In the genomic region with DNA sequence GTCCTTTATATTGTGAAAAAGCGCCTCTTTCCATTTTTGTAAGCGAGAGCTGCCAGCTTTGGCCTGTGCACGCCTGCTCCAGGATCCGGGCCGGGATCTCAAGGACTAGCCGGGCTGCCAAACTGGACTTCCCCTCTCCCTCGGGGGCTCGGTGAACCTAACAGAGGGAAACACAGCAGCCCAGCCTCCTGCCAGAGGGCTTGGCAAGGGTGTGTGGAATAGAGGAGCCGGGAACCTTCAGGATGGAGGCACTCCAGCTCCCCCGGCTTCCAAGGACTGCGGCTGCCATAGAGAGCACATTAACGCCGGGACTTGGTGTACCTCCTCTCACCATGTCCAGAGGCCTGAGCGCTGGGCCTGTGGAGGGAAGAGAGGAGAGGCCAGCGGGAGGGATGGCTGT, we compare ENCODE assay signal across 25 mouse cellular contexts. TPM values are rescaled to one million over a fixed set of nuclear protein-coding genes. Genes with fewer than 3 reads are reported as not detected.
DNase-seq lines count a peak whose midpoint lies in the region; ATAC-seq and TF ChIP-seq lines count a peak whose summit lies in the region.
"Had no signal": no experiment of that assay in that cellular context is flagged by ENCODE, and none has a peak within 500 bp of the region (broad histone marks: within the 10 kb centered on the region; RNA-seq: fewer than 3 reads in every experiment).

No protein-coding gene starts in this region.

- TF ChIP-seq EP300 in CH12.LX (IDR thresholded peaks at IDR 0.05; ENCODE audit: low read length): no peak

- no peak overlapping the region for H3K27ac ChIP-seq in heart, embryonic 12.5 days (ENCODE audit: poor library complexity, severe bottlenecking)
- H3K27ac ChIP-seq in CH12.LX (ENCODE audit: insufficient read depth, low read depth): peak overlapping the region; percentile 99; the same call in 1 of the 2 replicates
- H3K27ac ChIP-seq: heart, embryonic 13.5 days; hindbrain, embryonic 12.5 days; neural tube, embryonic 13.5 days; stomach, embryonic 15.5 days had no signal

- dilution Hi-C loops in CH12.LX (cut with MboI; ENCODE audit: extremely low pct_ligation_motif_present, extremely low pct_unique_long_range_greater_than_20kb, low sequenced_read_pairs): no loop called here

- H3K27me3 ChIP-seq in heart, embryonic 12.5 days (replicated peaks): no peaks in the 10 kb centered on the region
- no peaks in the 10 kb centered on the region for H3K27me3 ChIP-seq in CH12.LX (replicated peaks)
- H3K27me3 ChIP-seq: heart, embryonic 13.5 days; hindbrain, embryonic 12.5 days; neural tube, embryonic 13.5 days; stomach, embryonic 15.5 days had no signal

- no peak for TF ChIP-seq CTCF in CH12.LX (conservative IDR thresholded peaks at IDR 0.05 in 1 of 2, IDR thresholded peaks at IDR 0.05 in 1 of 2; ENCODE audit: low read depth in 2 of 2, low read length in 2 of 2)

- intact Hi-C loops in heart, postnatal 14 days (cut with DNase I): no loop called here

- H3K4me3 ChIP-seq in heart, embryonic 12.5 days: no peak overlapping the region
- H3K4me3 ChIP-seq in CH12.LX (replicated peaks in 1 of 3; ENCODE audit: low read depth in 2 of 3, low read length in 2 of 3, poor library complexity in 1 of 3): no peak overlapping the region
- H3K4me3 ChIP-seq: heart, embryonic 13.5 days; hindbrain, embryonic 12.5 days; neural tube, embryonic 13.5 days; stomach, embryonic 15.5 days had no signal

- TF ChIP-seq RAD21 in CH12.LX (IDR thresholded peaks at IDR 0.05; ENCODE audit: low read depth, low read length): no peak

- TF ChIP-seq POLR2A in CH12.LX (IDR thresholded peaks at IDR 0.05; ENCODE audit: low read depth, low read length): no peak

- H3K9me3 ChIP-seq in heart, embryonic 12.5 days (replicated peaks): no peaks in the 10 kb centered on the region
- H3K9me3 ChIP-seq in CH12.LX (replicated peaks; ENCODE audit: low read length): no peaks in the 10 kb centered on the region
- H3K9me3 ChIP-seq: heart, embryonic 13.5 days; hindbrain, embryonic 12.5 days; neural tube, embryonic 13.5 days; stomach, embryonic 15.5 days had no signal

- no peak overlapping the region for H3K9ac ChIP-seq in heart, embryonic 12.5 days
- H3K9ac ChIP-seq in CH12.LX (ENCODE audit: insufficient read depth, low read depth): no peak overlapping the region
- H3K9ac ChIP-seq: forebrain, postnatal 0 days; heart, embryonic 13.5 days; hindbrain, embryonic 12.5 days; neural tube, embryonic 13.5 days; stomach, embryonic 15.5 days had no signal

- H3K4me1 ChIP-seq in heart, embryonic 12.5 days (replicated peaks): peaks cover 19% of the 10 kb centered on the region
- H3K4me1 ChIP-seq in CH12.LX (ENCODE audit: control insufficient read depth in 1 of 2, insufficient read depth in 2 of 2): peaks cover 41 to 75% of the 10 kb centered on the region in 2 experiments
- H3K4me1 ChIP-seq: hindbrain, embryonic 12.5 days; neural tube, embryonic 13.5 days had no signal

- peak; percentile 98 for DNase-seq in heart, adult 11 months
- no peak for DNase-seq in CH12.LX (ENCODE audit: extremely low read depth)
- peak; percentile 39 to 65 for DNase-seq in gastrocnemius, adult 8-10 months (ENCODE audit: low spot score in 2 of 2)
- peak; percentile 25 to 38 for DNase-seq in heart, postnatal 14 days
- no peak for DNase-seq in cerebellum, postnatal 14 days
- DNase-seq: B cell, adult 2 months; cerebellum, adult 11 months; forebrain, postnatal 0 days; kidney, adult 9 months; kidney, postnatal 36 days; liver; lung, adult 18-20 months; thymus, postnatal 25 days had no signal

- H3K4me2 ChIP-seq in heart, embryonic 12.5 days: no peak overlapping the region
- no peak overlapping the region for H3K4me2 ChIP-seq in CH12.LX (ENCODE audit: insufficient read depth, low read depth, poor library complexity, severe bottlenecking)
- H3K4me2 ChIP-seq: heart, embryonic 13.5 days; hindbrain, embryonic 12.5 days; neural tube, embryonic 13.5 days; stomach, embryonic 15.5 days had no signal

- WGBS in heart, embryonic 12.5 days: 87% methylated on average over 15 of the region's 15 CpGs

- in situ Hi-C loops in CH12.LX (cut with MboI; ENCODE audit: low pct_ligation_motif_present, low pct_unique_long_range_greater_than_20kb, low sequenced_read_pairs): no loop called here

- H3K79me2 ChIP-seq in CH12.LX (replicated peaks; ENCODE audit: control insufficient read depth, extremely low read depth, insufficient read depth, poor library complexity, severe bottlenecking): no peaks in the 10 kb centered on the region

- no peak for ATAC-seq in heart, embryonic 12.5 days (ENCODE audit: insufficient number of reproducible peaks, low FRiP score)
- ATAC-seq in activated CD4-positive, CD25-positive, alpha-beta regulatory T cell, adult 4 months: no peak
- no peak for ATAC-seq in monocyte, adult 5-6 weeks (replicated peaks; ENCODE audit: insufficient number of reproducible peaks, low FRiP score, low TSS enrichment, poor library complexity, severe bottlenecking)
- ATAC-seq: forebrain, postnatal 0 days had no signal

- peaks cover 59% of the 10 kb centered on the region for H3K36me3 ChIP-seq in heart, embryonic 12.5 days
- H3K36me3 ChIP-seq in CH12.LX (replicated peaks in 1 of 2; ENCODE audit: control insufficient read depth in 1 of 2, insufficient read depth in 1 of 2, low read length in 1 of 2): peaks cover 26 to 37% of the 10 kb centered on the region in 2 experiments

TF ChIP-seq in CH12.LX, 34 proteins besides CTCF, POLR2A, EP300 and RAD21:
- TF ChIP-seq ELF1 (IDR thresholded peaks at IDR 0.05; ENCODE audit: low read depth, low read length): no peak
- no peak for TF ChIP-seq SIN3A (IDR thresholded peaks at IDR 0.05; ENCODE audit: low read length)
- no peak for TF ChIP-seq NRF1 (IDR thresholded peaks at IDR 0.05; ENCODE audit: low read depth, low read length)
- TF ChIP-seq BHLHE40 (IDR thresholded peaks at IDR 0.05; ENCODE audit: low read depth, low read length): no peak
- TF ChIP-seq CHD1 (IDR thresholded peaks at IDR 0.05; ENCODE audit: low read depth, low read length): no peak
- no peak for TF ChIP-seq USF2 (conservative IDR thresholded peaks at IDR 0.05; ENCODE audit: low read depth, low read length)
- TF ChIP-seq HCFC1 (IDR thresholded peaks at IDR 0.05; ENCODE audit: low read depth, low read length): no peak
- TF ChIP-seq MEF2A (IDR thresholded peaks at IDR 0.05; ENCODE audit: borderline replicate concordance, low read depth, low read length): no peak

RNA-seq across cellular contexts. Expression of a gene that starts 11.2 kb away (rescaled TPM):
- polyA plus RNA-seq in heart, embryonic 12.5 days (2016; fragmentation: Nextera tagmentation; extraction: Ambion mirVana): 51.1 and 51.9 TPM in 2 replicates
- total RNA-seq in CH12.LX (2012; rRNA removed): 47.1 and 54.6 TPM in 2 replicates
- 59.6 and 63.9 TPM in 2 replicates for total RNA-seq in CH12.LX (2014; rRNA removed)
- 44.1 and 50.9 TPM in 2 replicates for polyA plus RNA-seq in CH12.LX (2012; ENCODE audit: insufficient read length, low read depth)
- total RNA-seq in gastrocnemius, adult 8-10 months (2022): 10 to 100 TPM; 21.9 to 33.2 (median 30.4) TPM
- 10 to 100 TPM; 27.0 to 32.0 TPM for total RNA-seq in heart, postnatal 14 days (2021)
- 10 to 100 TPM; 32.6 to 41.1 TPM for polyA plus RNA-seq in activated CD4-positive, CD25-positive, alpha-beta regulatory T cell, adult 4 months (2017; shearing (Covaris generic))
- 14.3 to 19.8 TPM (median 16.1 TPM) in 3 replicates for total RNA-seq in monocyte, adult 5-6 weeks (2017)

RNA-seq across cellular contexts. Expression of a gene that starts 52.7 kb away (rescaled TPM):
- 200 and 212 TPM in 2 replicates for polyA plus RNA-seq in heart, embryonic 12.5 days (2016; fragmentation: Nextera tagmentation; extraction: Ambion mirVana)
- total RNA-seq in CH12.LX (2012; rRNA removed): not detected in 2 replicates
- total RNA-seq in CH12.LX (2014; rRNA removed): not detected in 2 replicates
- not detected in 2 replicates for polyA plus RNA-seq in CH12.LX (2012; ENCODE audit: insufficient read length, low read depth)
- not detected for total RNA-seq in gastrocnemius, adult 8-10 months (2022)
- 10 to 100 TPM; 78.9 to 80.4 TPM for total RNA-seq in heart, postnatal 14 days (2021)
- not detected for polyA plus RNA-seq in activated CD4-positive, CD25-positive, alpha-beta regulatory T cell, adult 4 months (2017; shearing (Covaris generic))
- not detected in 3 replicates for total RNA-seq in monocyte, adult 5-6 weeks (2017)
- total RNA-seq: common myeloid progenitor, adult 5-6 weeks; layer of hippocampus, postnatal 14 days; left cerebral cortex, postnatal 36 days; megakaryocyte-erythroid progenitor cell, adult 5-6 weeks had no signal
- polyA plus RNA-seq: brain, embryonic 14.5 days; forebrain, postnatal 0 days; hindbrain, embryonic 12.5 days had no signal

Comparison
In these comparisons a context has a peak if more than half of its experiments do, and no peak if none do; other contexts are left out.
1. DNase-seq: peak in heart, adult 11 months (single experiment), gastrocnemius, adult 8-10 months (2 of 2) and heart, postnatal 14 days (2 of 2); none in CH12.LX (single experiment) and cerebellum, postnatal 14 days (0 of 2).
2. RNA of a gene that starts 52.7 kb away (total RNA-seq): 78.9 to 80.4 TPM in heart, postnatal 14 days; not detected in CH12.LX, not detected in gastrocnemius, adult 8-10 months and not detected in monocyte, adult 5-6 weeks; every median in the first group is over 10 times any median in the second.